Mouse (Mus musculus) liver, embryonic 14.5 days (tissue): ENCODE data around the gene G6pc2. TPM values are rescaled to one million over a fixed set of nuclear protein-coding genes. Genes with fewer than 3 reads are reported as not detected.

Source experiments
- ATAC-seq: fragments of 200-750 bp; cut with Nextera tagmentation; 2 replicates; pipeline ENCODE4 v1.8.0; 2017; ENCODE audit warnings: moderate number of reproducible peaks, mild to moderate bottlenecking, moderate library complexity; ENCODE audit not compliant: insufficient read depth
- DNase-seq, 3 experiments: peaks; one replicate each; pipeline ENCODE4 v3.0.0-alpha.2; 2012 to 2013; ENCODE audit warnings: low read depth in 3 of 3, low spot score in 3 of 3
- H3K27ac ChIP-seq: fragments of 300-500 bp; sonication (generic); 2 replicates; pipeline ENCODE4 v1.5.1; 2014; ENCODE audit warnings: moderate library complexity, mild to moderate bottlenecking, control low read depth, inconsistent platforms
- H3K27me3 ChIP-seq: fragments of 300-500 bp; sonication (generic); 2 replicates; pipeline ENCODE4 v1.6.1; 2014; ENCODE audit warnings: mild to moderate bottlenecking, low read length, moderate library complexity; ENCODE audit not compliant: control insufficient read depth, insufficient read depth
- H3K36me3 ChIP-seq: fragments of 300-500 bp; sonication (generic); replicated peaks from 2 replicates; pipeline ENCODE4 v1.6.1; 2014; ENCODE audit warnings: low read depth; ENCODE audit not compliant: control insufficient read depth, insufficient read depth
- H3K4me1 ChIP-seq, 2 experiments: fragments of 200-500 bp in 1 of 2; fragments of 300-500 bp in 1 of 2; sonication (generic) in 1 of 2; replicated peaks; 2 replicates each; pipeline ENCODE4 v1.6.1; 2012 to 2014; ENCODE audit warnings: antibody characterized with exemption in 1 of 2, inconsistent platforms in 1 of 2, low read length in 1 of 2; ENCODE audit not compliant: control insufficient read depth in 2 of 2, insufficient read depth in 2 of 2
- H3K4me2 ChIP-seq: fragments of 300-500 bp; sonication (generic); 2 replicates; pipeline ENCODE4 v1.6.1; 2014; ENCODE audit warnings: low read depth, mild to moderate bottlenecking, control low read depth, moderate library complexity
- H3K4me3 ChIP-seq, 2 experiments: fragments of 200-500 bp in 1 of 2; fragments of 300-500 bp in 1 of 2; sonication (generic) in 1 of 2; 2 replicates each; pipeline ENCODE4 v1.5.1; 2012 to 2014; ENCODE audit warnings: low read depth in 2 of 2, low read length in 2 of 2, mild to moderate bottlenecking in 2 of 2, control low read depth in 1 of 2, inconsistent platforms in 1 of 2, moderate library complexity in 1 of 2; ENCODE audit not compliant: insufficient read depth in 1 of 2
- H3K9ac ChIP-seq: fragments of 300-500 bp; sonication (generic); replicated peaks from 2 replicates; pipeline ENCODE4 v1.6.1; 2014; ENCODE audit warnings: mild to moderate bottlenecking, control low read depth, moderate library complexity
- H3K9me3 ChIP-seq: fragments of 300-500 bp; sonication (generic); 2 replicates; pipeline ENCODE4 v1.6.1; 2016; ENCODE audit warnings: low read length, mixed read lengths; ENCODE audit not compliant: control insufficient read depth
- CTCF ChIP-seq: IDR thresholded peaks from 2 replicates; pipeline ENCODE4 v1.5.1; 2016; ENCODE audit warnings: antibody characterized with exemption, low read depth, control low read depth
- EP300 ChIP-seq: IDR thresholded peaks from 2 replicates; pipeline ENCODE4 v1.6.1; 2016; ENCODE audit warnings: antibody characterized with exemption, low read depth
- WGBS: fragments of 180-500 bp; shearing (Covaris S2); extraction: QIAGEN DNeasy Blood & Tissue Kit; methylation state at CpG from one replicate; pipeline ENCODE4 v1.1.7; 2014; ENCODE audit not compliant: insufficient replicate concordance; 5-methylcytosine and 5-hydroxymethylcytosine counted together
- polyA plus RNA-seq, 2 experiments: library from polyadenylated mRNA; depleted of rRNA in 1 of 2; stranded (reverse) in 1 of 2; unstranded in 1 of 2; fragments of >200 nt; fragmentation: Nextera tagmentation in 1 of 2; extraction: Ambion mirVana in 1 of 2; gene quantifications; 2 replicates each; pipeline versions ENCODE4 v1.2.1 to v1.2.3; 2012 to 2014

The G6pc2 gene
- polyA plus RNA-seq, 2 experiments, result not detected

DNA sequence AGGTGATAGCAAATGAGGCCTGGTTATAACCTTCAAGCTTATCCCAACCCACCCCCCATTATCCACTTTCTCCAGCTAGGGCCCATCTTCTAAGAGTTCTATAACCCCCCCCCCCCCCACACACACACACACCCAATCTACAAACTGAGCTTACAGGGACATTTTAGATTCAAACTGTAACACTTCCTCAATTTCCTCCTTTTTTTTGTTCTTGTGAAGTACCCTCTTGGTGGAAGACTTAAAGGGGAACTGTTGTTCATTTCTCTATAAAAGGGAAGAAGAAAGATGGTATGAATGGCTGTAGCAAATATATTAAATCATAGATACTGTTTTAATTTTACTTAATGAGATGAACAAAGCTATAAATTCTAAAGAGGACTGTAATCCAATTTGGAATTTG, 21.2 kb downstream of the G6pc2 start:
- Histone ChIP-seq H3K9ac (no peak overlapping the region), H3K9me3 (no peaks in the 10 kb centered on the region), H3K36me3 (no peaks in the 10 kb centered on the region), H3K4me3 (no peak overlapping the region), H3K4me2 (no peak overlapping the region), H3K4me1 (no peaks in the 10 kb centered on the region), H3K27me3 (no peaks in the 10 kb centered on the region), H3K27ac (no peak overlapping the region)
- no peak for ATAC-seq
- TF ChIP-seq CTCF (no peak), EP300 (no peak)
- DNase-seq, result no peak

DNA sequence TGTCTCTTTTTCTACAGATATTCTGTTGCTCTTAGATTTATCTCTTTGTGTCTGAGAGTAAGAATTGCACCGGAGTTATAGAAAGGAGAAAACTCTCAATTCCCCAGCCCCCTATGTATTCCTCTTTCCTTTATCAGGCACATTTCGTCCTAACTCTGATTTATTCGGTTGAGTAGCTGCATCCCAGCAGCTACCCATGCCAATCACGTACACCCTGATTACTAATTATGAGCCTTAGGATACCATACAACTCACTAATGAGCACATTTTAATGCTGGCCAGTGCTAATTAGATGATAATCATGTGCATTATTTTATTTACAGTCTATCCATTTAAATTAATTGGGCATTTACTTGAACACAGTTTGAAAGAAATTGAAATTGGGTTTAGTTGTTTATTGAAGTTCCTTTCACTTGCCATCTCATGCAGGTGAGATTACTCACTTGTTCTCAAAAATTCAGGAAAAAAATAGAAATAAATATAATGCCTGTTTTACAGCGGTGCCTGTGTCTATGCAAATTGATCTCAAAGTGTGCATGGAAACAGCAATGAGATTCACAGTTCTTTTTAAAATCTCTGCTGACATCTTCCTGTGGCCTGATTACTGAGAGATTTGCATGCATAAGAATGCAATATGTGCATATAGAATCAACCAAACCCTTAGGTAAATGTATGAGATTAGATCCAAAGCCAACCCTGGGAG, 24.3 kb downstream of the G6pc2 start:
- no peaks in the 10 kb centered on the region for H3K4me1 ChIP-seq
- H3K9ac ChIP-seq, result no peak overlapping the region
- DNase-seq, result no peak
- 65% methylated on average over 5 of the region's 5 CpGs for WGBS
- no peaks in the 10 kb centered on the region for H3K36me3 ChIP-seq
- no peaks in the 10 kb centered on the region for H3K9me3 ChIP-seq
- H3K4me2 ChIP-seq, result no peak overlapping the region
- no peak for ATAC-seq
- TF ChIP-seq EP300 (no peak), CTCF (no peak)
- no peaks in the 10 kb centered on the region for H3K27me3 ChIP-seq
- no peak overlapping the region for H3K27ac ChIP-seq
- H3K4me3 ChIP-seq, result no peak overlapping the region

DNA sequence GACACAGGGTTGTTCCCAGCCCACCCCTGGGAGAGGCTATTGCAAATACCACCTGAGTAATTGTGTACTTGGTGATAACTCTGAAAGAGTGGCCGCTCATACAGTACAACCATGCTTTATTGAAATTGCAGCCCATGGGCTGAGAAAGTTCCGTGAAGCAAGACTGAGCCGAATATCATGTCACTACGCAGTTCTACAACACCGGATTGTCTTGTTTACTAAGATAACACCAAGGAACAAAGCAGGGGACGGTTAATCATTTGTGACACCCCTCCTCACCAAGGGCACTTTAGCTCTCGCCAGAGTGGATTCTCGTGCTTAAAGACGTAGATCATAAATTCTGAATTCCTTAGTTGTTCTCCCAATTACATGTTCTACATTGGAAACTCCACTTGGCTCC, 28.4 kb downstream of the G6pc2 start:
- DNase-seq, result no peak
- no peak overlapping the region for H3K9ac ChIP-seq

DNA sequence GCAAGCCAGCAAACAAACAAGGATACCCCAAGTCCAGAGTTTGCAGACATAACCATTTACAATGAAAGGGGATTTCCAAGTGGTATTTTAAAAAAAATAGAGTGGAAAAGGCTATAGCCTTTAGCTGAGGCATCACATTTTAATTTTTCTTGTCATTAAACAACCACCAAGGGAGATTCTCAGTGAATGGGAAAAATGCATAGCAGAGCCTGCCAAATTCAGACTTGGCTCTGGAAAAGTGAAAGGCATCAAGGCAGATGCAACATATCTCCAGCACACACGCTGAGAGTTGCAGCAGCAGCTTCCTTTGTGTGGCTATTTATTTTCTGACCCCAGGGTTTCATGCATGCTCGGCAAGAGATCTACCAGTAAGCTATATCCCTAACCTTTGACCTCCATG, 34.1 kb downstream of the G6pc2 start:
- no peak for ATAC-seq
- 33% methylated on average over 2 of the region's 2 CpGs for WGBS
- H3K36me3 ChIP-seq, result no peaks in the 10 kb centered on the region

More for the DNA sequence above, 28.4 kb downstream of the G6pc2 start:
- Histone ChIP-seq H3K4me3 (no peak overlapping the region), H3K4me2 (no peak overlapping the region), H3K27me3 (no peaks in the 10 kb centered on the region), H3K27ac (no peak overlapping the region), H3K9me3 (no peaks in the 10 kb centered on the region), H3K36me3 (no peaks in the 10 kb centered on the region), H3K4me1 (no peaks in the 10 kb centered on the region)
- WGBS, result 64% methylated on average over 9 of the region's 9 CpGs
- TF ChIP-seq EP300 (no peak), CTCF (no peak)
- no peak for ATAC-seq

DNA sequence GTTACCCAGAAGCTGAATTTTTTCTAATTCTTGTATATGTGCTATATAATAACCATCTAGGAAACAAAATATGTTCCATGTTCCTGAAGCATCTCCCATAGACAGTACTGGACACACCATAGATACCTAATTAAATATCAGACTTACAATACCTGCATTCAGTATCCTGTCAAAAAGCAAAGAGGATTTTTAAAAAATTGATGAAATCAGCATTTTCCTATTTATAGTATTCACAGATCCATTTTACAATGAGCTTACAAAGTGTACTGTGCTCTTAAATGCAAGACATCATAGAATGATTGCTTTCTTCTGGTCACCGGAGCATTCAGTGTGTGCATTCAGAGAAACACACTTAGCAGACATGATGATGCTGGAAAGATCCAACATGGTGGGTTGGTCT, 36.2 kb downstream of the G6pc2 start:
- DNase-seq (no peak), ATAC-seq (no peak)
- Histone ChIP-seq H3K4me2 (no peak overlapping the region), H3K9me3 (no peaks in the 10 kb centered on the region), H3K9ac (no peak overlapping the region), H3K27ac (no peak overlapping the region), H3K36me3 (no peaks in the 10 kb centered on the region), H3K4me3 (no peak overlapping the region), H3K4me1 (no peaks in the 10 kb centered on the region), H3K27me3 (no peaks in the 10 kb centered on the region)
- TF ChIP-seq EP300 (no peak), CTCF (no peak)
- WGBS, result 71% methylated on average over 1 of the region's 1 CpGs

More for the DNA sequence above, 34.1 kb downstream of the G6pc2 start:
- TF ChIP-seq EP300 (no peak), CTCF (no peak)
- Histone ChIP-seq H3K27me3 (no peaks in the 10 kb centered on the region), H3K4me1 (no peaks in the 10 kb centered on the region), H3K9me3 (no peaks in the 10 kb centered on the region), H3K9ac (no peak overlapping the region), H3K27ac (no peak overlapping the region), H3K4me3 (no peak overlapping the region), H3K4me2 (no peak overlapping the region)
- DNase-seq, result no peak
